Mouse (Mus musculus) lung, postnatal 10 days (tissue): ENCODE data around the gene Fam71f1.

Experiments
- DNase-seq: peaks from one replicate; pipeline ENCODE4 v3.0.0; 2021

The Fam71f1 gene

GRCm38 (mm10) chr6:29318879-29319278 lies at the start of gene Fam71f1:
TSS of gene Fam71f1 (plus strand) at chr6:29319140.
- peak; percentile 76 for DNase-seq

DNA sequence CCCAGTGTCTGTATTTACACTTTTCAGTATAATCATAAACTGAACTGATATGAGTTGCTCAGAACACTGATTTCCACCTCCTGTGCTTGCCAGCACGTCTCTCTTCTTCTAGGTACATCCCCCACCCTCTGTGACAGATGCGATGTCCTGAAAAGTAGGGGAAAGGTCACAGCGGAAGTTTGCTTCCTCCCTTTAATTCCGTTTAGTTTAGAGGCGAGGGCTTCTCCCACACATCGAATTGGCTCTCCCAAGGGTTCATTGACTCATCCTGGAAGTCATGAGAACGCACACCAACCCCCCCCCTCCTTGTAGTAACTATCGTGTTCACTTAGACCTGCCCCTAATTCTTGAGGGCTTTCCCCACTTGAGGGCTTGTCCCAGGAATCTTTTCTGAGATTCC lies 48.0 kb upstream of the Fam71f1 start:
- DNase-seq = peak; percentile 74

DNA sequence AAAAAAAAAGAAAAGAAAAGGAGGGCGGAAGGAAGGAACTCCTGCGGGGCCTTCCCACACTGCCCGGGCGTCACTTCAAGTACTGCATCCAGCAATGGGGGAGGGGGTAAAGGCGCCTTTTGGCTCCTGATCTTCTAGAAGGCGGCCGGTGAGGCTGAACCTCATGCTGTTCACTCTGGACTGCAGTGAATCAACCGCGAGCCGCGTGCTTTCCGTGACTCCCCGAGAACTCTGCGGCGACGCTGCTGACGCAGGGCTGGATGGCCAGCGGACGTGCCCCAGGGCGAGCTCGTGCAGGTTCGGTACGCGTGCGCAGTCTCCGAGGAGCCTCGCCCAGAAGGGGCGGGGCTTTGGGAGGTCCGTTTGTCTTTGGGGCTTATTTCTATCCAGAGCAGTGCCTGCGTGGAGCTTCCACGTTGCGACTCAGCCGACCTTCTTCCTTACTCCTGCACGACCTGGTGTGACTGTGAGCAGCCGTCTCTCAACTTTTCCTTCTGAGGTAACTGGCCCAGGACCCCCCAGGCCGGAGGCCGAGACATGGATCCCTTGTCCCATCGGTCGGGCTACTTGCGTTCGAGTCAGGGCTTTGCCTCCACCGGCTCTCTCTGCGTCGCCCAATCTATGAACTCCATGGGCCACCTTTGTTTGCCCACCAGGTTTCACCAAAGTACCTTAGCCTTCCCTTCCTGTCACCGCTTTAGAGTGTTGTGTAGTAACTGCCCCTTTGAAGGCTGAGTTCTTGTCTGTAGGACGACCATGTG lies 46.4 kb upstream of the Fam71f1 start, which contains the start of gene Hilpda:
Gene Hilpda (plus strand): TSS at position 177 of the 761 bp plus-strand sequence.
- DNase-seq = peak; percentile 95

GRCm38 (mm10) chr6:29276746-29277145 lies 42.2 kb upstream of the Fam71f1 start:
- no peak for DNase-seq

- peak; percentile 79 for DNase-seq
These were observed 40.2 kb upstream of the Fam71f1 start for GRCm38 (mm10) chr6:29278513-29279267.

DNA sequence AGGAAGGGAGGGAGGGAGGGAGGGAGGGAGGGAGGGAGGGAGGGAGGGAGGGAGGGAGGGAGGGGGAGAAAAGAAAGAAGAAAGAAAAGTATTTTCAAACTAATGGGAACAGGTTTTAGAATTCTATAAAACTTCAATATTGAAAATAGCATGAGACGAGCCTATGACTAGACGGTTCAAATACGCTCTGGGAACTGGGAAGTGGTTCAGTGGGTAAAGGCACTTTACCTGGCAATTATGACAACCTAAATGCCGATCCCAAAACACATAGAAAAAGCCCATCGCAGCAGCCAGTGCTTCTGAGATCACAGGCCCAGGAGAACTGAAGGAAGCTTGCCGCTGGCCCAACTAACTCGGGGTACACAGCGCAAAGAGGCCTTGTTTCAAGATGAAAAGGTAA lies 39.6 kb upstream of the Fam71f1 start, which contains the start of gene Fam71f2:
Gene Fam71f2 (plus strand): TSS at position 301 of the 400 bp plus-strand sequence.
- no peak for DNase-seq

- peak; percentile 36 for DNase-seq
These were observed 38.3 kb upstream of the Fam71f1 start for GRCm38 (mm10) chr6:29280671-29281070.

DNA sequence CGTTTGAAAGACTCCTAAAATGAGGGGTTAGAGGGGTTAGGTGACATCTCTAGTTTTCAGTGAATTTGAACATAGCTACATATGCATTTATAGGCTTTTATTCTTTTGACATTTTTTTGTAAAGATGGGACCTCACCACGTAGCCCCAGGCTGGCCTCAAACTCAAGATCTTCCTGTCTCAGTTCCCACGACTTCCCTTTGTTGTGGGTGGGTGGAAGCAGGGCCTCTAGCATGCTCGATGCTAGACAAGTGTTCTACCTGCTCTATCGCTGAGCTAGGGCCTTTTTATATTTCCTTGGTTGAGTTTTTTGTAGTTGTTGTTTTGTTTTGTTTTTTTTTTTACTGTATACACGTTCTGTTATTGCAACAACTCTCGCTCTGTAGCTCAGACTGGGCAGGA lies 32.1 kb upstream of the Fam71f1 start:
- DNase-seq = no peak

GRCm38 (mm10) chr6:29287481-29287880 lies 31.5 kb upstream of the Fam71f1 start:
- DNase-seq = no peak

DNA sequence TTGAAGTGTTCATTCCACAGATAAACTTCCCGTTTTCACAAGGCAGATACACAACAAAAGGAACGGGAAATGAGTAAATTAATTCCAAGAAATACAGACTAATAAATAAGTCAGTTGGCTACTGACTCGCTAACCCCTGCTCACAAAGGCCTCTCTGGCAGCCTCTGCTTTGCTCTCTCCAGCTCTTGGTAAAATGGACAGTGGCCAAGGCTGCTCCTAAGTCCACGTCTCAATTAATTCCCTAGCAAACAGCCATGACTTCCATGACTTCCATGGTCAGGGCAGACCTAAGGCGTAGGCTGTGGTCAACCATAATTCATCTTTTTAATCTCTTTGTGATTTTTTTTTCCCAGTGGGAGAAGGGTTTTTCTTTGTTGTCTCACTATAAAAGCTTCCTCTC lies 31.0 kb upstream of the Fam71f1 start:
- no peak for DNase-seq

- peak; percentile 17 for DNase-seq
These were observed 30.3 kb upstream of the Fam71f1 start for GRCm38 (mm10) chr6:29288651-29289050.

DNA sequence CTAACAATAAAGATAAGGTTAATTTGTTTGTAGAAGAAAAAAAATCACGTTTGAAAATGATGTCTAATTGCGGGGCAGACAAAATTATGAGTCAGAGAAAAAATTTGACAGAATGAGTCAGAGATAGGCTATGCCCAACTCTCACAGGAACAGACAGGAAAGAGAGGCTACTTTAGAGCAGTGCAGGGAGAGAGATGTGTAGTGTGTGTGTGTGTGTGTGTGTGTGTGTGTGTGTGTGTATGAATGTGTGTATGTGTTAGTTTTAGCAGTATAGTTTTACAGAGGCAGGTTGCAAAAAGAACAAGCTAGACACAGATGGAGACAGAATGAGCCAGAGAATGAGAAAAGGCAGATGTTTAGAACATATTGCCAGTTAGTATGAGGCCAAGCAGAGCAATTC lies 19.8 kb upstream of the Fam71f1 start:
- DNase-seq = no peak

- DNase-seq = no peak
These were observed 15.7 kb upstream of the Fam71f1 start for GRCm38 (mm10) chr6:29303251-29303650.

- no peak for DNase-seq
These were observed 15.2 kb upstream of the Fam71f1 start for GRCm38 (mm10) chr6:29303726-29304125.

GRCm38 (mm10) chr6:29305462-29305861 lies 13.5 kb upstream of the Fam71f1 start:
- no peak for DNase-seq

DNA sequence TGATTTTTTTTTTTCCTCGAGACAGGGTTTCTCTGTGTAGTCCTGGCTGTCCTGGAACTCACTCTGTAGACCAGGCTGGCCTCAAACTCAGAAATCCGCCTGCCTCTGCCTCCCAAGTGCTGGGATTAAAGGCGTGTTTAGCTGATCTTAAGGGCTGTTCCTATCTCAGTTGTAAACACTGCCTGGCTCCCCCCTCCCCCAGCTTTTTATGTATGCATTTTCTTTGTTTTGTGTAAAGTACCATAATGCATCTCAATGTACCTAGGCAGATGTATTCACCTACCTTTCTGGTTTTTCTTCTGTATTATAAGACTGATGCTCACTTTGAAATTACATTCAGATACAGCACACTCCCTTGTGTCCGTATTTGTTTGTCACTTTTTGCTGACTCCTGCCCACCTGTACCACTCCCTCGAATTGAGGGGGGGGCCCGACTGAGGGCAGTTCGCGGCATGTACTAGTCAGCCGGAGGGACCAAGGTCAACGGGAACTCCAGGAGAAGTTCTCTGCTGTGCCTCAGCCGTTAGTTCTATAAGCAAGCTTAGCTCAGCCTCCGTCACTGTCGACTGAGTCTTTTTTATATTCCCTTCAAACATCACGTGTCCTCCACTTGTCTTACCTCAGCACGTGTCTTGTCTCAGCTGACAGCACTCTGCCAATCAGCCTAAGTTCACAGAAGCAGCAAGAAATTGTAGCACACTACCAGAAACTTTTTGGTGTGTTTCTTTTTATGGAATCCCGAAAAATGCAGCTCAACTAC lies 9.9 kb upstream of the Fam71f1 start:
- no peak for DNase-seq

GRCm38 (mm10) chr6:29313690-29314202 lies 5.2 kb upstream of the Fam71f1 start:
- no peak for DNase-seq

DNA sequence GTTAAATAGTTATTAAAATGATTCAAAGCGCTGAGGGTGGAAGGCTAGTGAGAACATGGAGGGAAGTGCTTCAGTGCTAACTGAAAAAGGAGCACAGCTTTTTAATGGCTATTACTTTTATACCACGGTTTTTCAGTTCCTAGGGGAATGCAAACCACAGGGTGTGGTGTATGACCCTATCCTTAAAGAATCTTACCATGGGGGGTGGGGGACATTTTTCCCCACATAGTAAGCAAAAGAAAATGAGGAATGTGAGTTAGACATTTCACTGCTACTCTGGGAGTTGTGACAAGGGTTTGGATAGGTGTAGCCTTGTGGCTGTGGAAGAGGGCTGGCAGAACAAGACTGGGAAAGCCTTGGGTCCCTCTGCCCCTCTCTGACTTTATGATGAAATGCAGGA lies 1.7 kb upstream of the Fam71f1 start:
- DNase-seq = no peak

DNA sequence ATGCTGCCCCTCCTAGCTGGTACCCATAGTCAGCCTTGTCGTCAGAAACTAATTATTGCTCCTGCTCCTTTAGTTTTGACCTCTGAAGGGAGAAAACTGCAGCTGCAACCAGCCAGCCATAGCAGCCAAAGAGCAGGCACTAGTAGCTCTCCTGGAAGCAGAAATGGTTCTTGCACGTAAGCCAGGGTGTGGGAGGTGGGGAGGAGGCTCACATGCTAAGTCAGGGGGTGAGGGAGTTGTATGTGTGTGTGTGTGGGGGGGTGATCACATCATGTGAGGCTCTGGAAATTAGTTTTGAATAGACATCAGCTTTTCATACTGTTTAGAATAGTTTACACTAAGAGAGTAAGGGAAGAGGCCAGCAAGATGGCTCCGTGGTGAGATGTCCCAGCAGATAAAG lies 999 bp upstream of the Fam71f1 start:
- no peak for DNase-seq

- DNase-seq = no peak
These were observed 2.6 kb downstream of the Fam71f1 start for GRCm38 (mm10) chr6:29321586-29321985.

DNA sequence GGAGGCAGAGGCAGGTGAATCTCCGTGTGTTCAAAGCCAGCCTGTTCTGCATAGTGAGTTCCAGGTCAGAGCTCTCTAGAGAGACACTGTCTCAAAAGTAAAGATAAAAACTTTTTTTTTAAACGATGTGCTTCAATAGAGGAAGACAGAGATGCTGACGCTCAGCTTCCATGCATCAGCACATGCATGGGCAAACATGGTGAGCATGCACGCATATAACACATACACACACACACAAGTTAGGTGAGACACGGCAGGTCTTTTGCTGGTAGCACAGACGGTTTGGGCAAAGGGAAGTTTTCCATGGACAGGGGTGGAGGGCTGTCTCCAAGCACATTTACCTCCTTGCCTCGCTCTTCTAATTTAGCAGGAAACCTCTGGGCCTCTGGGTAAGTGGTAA lies 3.2 kb downstream of the Fam71f1 start:
- no peak for DNase-seq

DNA sequence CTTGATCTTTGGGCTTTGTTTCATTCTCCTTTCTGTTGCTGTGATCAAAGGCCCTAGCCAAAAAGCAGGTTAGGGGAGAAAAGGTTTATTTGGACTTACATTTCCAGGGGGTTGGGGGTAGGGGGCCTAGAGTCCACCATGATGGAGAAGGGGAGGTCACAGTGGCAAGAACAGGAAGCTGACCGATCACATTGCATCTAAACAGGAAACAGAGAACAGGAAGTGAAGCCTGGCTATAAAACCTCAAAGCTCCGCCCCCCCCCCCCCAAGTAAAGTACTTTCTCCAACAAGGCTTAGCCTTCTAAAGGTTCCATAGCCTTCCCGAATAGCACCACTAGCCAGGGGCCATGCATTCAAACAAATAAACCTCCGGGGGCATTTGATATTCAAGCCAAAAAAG lies 3.8 kb downstream of the Fam71f1 start:
- no peak for DNase-seq

DNA sequence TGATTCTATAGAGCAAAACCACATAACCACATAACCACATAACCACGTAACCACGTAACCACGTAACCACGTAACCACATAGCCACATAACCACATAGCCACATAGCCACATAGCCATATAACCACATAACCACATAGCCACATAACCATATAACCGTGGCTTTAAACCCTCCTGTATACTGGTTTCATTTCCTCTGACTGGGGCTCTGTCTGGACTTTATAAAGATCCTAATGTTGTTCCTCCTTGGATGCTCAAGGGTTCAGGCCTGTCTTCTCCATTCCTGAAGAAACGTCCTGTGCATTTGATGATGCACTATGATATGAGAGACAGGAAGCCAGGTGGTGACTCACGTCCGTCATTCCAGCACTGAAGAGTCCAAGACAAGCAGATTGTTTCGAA lies 8.0 kb downstream of the Fam71f1 start:
- no peak for DNase-seq
